Mouse (Mus musculus) heart, postnatal 10 days (tissue): ENCODE results near the gene Cbl. TPM values are rescaled to one million over a fixed set of nuclear protein-coding genes. Genes with fewer than 3 reads are reported as not detected.

ENCODE experiments used
- DNase-seq, 2 experiments: peaks; one replicate each; pipeline ENCODE4 v3.0.0; 2021
- intact Hi-C: fragments of 180-260 bp; cut with DNase I; formaldehyde crosslinking; loops from one replicate; pipeline ENCODE4 v1.15.1; 2025
- total RNA-seq, 2 experiments: library from RNA; stranded (reverse); gene quantifications; 2 replicates each; pipeline ENCODE4 v1.2.3; 2021

Gene Cbl
- total RNA-seq, 2 experiments from 2014 or later, result 30.9 to 31.3 TPM

GRCm38 (mm10) chr9:44192794-44193193, 41.1 kb downstream of the Cbl start:
- DNase-seq, result no peak
- intact Hi-C loops, result no loop called here

DNA sequence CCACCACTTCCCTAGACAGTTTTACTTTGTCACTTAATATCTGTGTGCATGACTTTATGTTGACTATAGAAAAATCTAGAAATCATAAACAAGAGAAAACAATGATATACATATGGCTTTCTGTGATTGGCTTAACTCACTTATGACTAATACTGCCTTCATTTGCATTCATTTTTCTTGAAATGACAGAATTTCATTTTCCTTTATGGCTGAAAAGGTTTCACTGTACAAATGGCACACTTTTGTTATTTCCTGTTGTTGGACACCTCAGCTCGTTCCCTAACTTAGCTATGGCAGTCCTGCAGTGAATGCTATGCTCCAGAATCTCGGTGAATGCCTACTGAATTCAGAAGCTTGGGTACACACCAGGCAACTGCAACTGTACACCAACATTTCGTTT, 41.5 kb downstream of the Cbl start:
- DNase-seq, result no peak
- intact Hi-C loops, result no loop called here

GRCm38 (mm10) chr9:44191166-44191565, 42.7 kb downstream of the Cbl start:
- intact Hi-C loops, result no loop called here
- DNase-seq, result no peak

GRCm38 (mm10) chr9:44188223-44188622, 45.6 kb downstream of the Cbl start:
- DNase-seq, result no peak
- intact Hi-C loops, result no loop called here

- intact Hi-C loops, result loop anchor here (5.0 kb wide), 1 partner anchor 55 kb away; no protein-coding TSS in a partner anchor
- peak; percentile 51 to 64 for DNase-seq
These were observed 51.6 kb downstream of the Cbl start for GRCm38 (mm10) chr9:44182260-44182659.

- no peak for DNase-seq
- intact Hi-C loops, result loop anchor here (5.0 kb wide), 1 partner anchor 54 kb away; no protein-coding TSS in a partner anchor
These were observed 52.3 kb downstream of the Cbl start for GRCm38 (mm10) chr9:44181537-44181936.

GRCm38 (mm10) chr9:44178811-44179210, 55.0 kb downstream of the Cbl start:
- no peak for DNase-seq
- intact Hi-C loops, result no loop called here

DNA sequence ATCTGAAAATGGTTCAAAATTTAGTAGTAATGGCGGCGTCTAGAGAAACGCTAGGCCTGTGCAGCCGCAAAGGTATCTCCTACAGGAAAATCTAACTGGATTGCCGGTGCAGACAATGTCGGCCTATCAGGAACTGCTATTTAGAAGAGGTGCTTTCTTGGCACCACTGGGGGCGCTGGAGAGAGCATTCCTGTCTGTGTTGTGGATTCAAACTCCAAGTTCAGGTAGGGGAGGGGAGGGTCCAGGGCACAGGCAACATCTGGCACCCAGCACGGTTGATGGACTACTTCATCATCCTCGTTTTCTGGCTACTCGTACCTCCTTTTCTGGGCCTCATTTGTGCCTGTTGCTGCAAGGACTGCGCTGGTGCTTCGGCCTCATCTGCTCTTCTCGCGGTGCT, 55.5 kb downstream of the Cbl start:
- DNase-seq, result peak in 1 of 2 experiments; percentile 27
- intact Hi-C loops, result no loop called here

DNA sequence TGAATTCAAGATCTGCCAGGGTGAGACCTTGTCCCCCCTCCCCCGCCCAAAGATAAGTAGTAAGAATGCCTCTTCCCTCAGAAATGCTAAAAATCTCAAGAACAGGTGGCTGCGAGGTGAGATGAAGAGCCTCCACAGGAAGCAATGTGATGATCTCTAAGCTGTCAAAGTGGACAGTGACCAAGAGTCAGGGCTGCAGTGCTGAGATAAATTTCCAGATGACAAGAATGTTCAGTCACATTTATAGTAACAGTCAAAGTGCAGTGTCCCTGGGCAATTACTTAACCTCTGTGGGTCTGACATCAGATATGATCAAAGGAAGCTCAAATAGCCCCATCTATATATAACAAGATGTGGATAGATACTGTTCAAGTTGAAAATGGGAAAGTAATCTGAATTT, 56.4 kb downstream of the Cbl start:
- DNase-seq, result no peak
- intact Hi-C loops, result no loop called here

- DNase-seq, result no peak
- intact Hi-C loops, result no loop called here
These were observed 57.9 kb downstream of the Cbl start for GRCm38 (mm10) chr9:44175957-44176356.

DNA sequence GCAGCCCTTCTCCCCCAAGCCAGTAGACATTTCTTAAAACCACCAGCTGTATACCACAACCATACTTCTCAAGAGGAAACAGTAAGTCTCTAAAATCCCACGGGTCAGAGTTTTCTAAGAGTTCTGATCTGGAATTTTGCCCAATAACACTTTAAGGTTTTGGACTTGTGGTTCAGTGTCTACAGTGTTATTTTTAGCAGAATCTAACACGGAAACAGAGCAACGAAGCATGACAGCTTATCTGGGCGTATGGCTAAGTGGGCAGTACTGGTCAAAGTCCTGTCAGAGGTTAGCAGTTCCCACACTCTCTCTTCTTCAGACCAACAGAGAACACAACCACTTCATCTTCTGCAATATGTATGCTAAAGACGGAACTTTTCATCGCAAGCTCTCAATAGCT, 58.3 kb downstream of the Cbl start:
- peak; percentile 33 to 35 for DNase-seq

DNA sequence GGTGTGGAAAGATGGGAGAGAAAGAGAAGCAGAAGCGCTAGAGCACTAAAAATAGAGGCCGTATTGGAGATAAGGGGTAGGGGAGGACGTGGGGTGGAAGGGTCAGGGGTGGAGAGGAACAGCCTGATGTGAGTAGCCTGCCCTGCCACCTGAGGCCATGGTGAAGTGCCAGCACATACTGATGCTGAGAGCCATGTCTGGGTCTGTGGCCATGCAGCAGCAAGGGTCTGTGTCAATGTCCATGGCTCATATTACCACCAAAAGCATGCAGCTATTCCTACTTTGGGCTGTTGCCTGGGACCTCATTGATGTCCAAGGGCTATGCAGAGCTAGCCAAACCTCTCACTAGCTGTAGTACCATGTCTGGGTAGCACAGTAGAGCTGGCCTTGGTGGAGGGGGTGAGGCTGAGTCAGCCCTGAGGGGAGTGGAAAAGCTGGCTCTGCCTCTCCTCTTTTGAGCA, 63.1 kb downstream of the Cbl start:
- intact Hi-C loops, result no loop called here
- peak; percentile 53 to 61 for DNase-seq

More for the DNA sequence above, 58.3 kb downstream of the Cbl start:
- intact Hi-C loops, result no loop called here

- intact Hi-C loops, result no loop called here
- DNase-seq, result no peak
These were observed 64.9 kb downstream of the Cbl start for GRCm38 (mm10) chr9:44168931-44169330.

DNA sequence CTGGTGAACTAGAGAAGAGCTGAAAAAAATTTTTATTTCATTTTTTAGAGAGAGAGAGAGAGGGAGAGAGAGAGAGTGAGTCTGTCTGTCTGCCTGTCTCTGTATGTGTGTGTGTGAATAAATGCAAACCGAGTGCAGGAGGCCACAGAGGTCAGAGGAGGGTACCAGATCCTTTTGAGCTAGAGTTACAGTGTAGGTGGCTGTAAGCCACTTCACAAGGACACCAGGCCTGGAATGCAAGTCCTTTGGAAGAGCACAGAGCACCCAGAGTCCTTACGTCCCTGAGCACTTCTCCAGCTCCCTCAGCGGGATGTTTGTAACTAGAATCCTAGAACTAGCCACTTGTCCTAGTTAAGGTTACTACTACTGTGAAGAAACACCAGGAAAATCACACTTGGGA, 74.0 kb downstream of the Cbl start:
- no peak for DNase-seq
- intact Hi-C loops, result no loop called here

DNA sequence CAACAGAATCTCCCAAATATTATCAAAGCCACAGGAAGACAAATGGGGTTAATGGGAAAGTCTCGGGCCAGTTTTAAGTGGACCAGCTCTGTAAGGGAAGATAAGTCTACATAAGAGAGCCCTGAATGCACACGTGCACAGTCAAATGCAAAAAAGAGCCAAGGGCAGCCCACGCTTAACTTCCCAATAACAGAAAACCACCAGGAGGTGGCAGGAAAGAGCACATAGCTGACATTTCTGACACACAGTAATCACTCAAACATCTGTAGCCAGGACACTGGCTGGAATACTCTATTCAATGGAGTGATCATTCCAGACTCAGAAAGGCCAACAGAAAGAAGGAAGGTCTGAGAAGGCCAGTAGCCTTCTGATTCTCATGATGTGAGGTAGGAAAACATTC, 86.6 kb downstream of the Cbl start:
- peak; percentile 54 to 74 for DNase-seq
- intact Hi-C loops, result no loop called here

GRCm38 (mm10) chr9:44144718-44145060, 89.2 kb downstream of the Cbl start:
- intact Hi-C loops, result no loop called here
- DNase-seq, result peak in 1 of 2 experiments; percentile 7

GRCm38 (mm10) chr9:44144023-44144717, 89.7 kb downstream of the Cbl start:
- DNase-seq, result peak; percentile 45 to 46
- intact Hi-C loops, result no loop called here

GRCm38 (mm10) chr9:44143421-44143820, 90.4 kb downstream of the Cbl start:
- DNase-seq, result no peak
- intact Hi-C loops, result no loop called here

DNA sequence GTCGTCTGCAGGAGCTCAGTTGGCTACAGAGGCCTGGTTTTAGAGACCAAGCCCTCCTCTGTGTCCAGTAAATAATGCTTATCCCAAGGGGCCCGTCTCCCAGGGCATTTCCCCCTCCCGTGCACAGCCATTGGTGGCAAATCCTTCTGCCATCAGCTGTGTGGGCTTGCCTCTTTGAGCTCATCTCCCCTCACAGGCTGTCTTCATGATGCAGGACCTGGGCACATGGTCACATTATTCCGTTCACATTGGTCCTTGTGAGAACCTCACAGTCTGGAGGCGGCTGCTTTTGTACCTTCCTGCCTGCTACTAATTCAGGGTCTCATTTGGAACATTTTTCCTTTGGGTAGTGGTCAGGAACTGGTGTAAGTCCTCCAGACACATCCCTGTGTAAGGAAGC, 91.9 kb downstream of the Cbl start:
- intact Hi-C loops, result no loop called here
- no peak for DNase-seq

DNA sequence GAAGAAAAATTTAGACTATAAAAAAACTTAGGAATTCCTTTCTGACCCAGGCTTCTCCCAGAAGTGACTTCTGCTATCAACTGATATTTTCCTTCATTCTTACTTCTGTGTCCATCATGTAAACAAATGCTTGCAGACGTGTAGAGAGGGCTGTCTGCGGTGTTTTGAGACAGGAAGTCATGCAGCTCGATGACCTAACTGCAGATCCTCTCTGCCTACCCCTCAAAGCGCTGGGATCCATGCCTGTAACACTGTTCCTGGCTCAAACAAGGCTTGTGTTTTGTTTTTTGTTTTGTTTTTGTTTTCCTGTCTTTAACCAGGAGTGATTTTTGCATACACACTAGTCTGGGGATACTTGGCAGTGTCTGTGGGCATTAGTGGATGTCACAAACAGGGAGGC, 96.0 kb downstream of the Cbl start:
- no peak for DNase-seq
- intact Hi-C loops, result no loop called here

- no peak for DNase-seq
- intact Hi-C loops, result no loop called here
These were observed 98.0 kb downstream of the Cbl start for GRCm38 (mm10) chr9:44135731-44136411.
